Mouse (Mus musculus) thymus, adult 2 months (tissue): Measurements from ENCODE around the gene Slc5a4b.

ENCODE experiments used
- CTCF ChIP-seq: fragments of 200-500 bp; IDR thresholded peaks from 2 replicates; pipeline ENCODE4 v1.5.1; 2012; ENCODE audit warnings: mild to moderate bottlenecking, control low read depth, low read length, moderate library complexity, borderline replicate concordance; ENCODE audit not compliant: control insufficient read depth, poor library complexity, insufficient read depth; ENCODE audit errors: extremely low read depth
- POLR2A ChIP-seq: fragments of 200-500 bp; IDR thresholded peaks from 2 replicates; pipeline ENCODE4 v1.6.1; 2012; ENCODE audit warnings: mild to moderate bottlenecking, low read length, control low read depth, moderate library complexity; ENCODE audit not compliant: control insufficient read depth, poor library complexity, insufficient read depth; ENCODE audit errors: extremely low read depth

GRCm38 (mm10) chr10:76097368-76097767, 13.4 kb downstream of the Slc5a4b start:
- TF ChIP-seq CTCF (no peak), POLR2A (no peak)
